Mouse (Mus musculus) testis, adult 2 months (tissue): ENCODE data around the gene Shld1. TPM values are rescaled to one million over a fixed set of nuclear protein-coding genes. Genes with fewer than 3 reads are reported as not detected.

ENCODE experiments used
- H3K27ac ChIP-seq: fragments of 200-500 bp; 2 replicates; pipeline ENCODE4 v1.5.1; 2012; ENCODE audit warnings: low read depth, low read length; ENCODE audit not compliant: control insufficient read depth, insufficient read depth
- H3K27me3 ChIP-seq: fragments of 200-500 bp; 2 replicates; pipeline ENCODE4 v1.6.1; 2012; ENCODE audit warnings: mild to moderate bottlenecking, low read length, moderate library complexity; ENCODE audit not compliant: control insufficient read depth, insufficient read depth
- H3K36me3 ChIP-seq: fragments of 200-500 bp; 2 replicates; pipeline ENCODE4 v1.6.1; 2012; ENCODE audit warnings: mild to moderate bottlenecking, low read length; ENCODE audit not compliant: control insufficient read depth, insufficient read depth
- H3K4me1 ChIP-seq: fragments of 200-500 bp; 2 replicates; pipeline ENCODE4 v1.6.1; 2012; ENCODE audit warnings: low read length; ENCODE audit not compliant: control insufficient read depth, insufficient read depth
- H3K4me3 ChIP-seq: fragments of 200-500 bp; 2 replicates; pipeline ENCODE4 v1.5.1; 2012; ENCODE audit warnings: low read depth, mild to moderate bottlenecking, low read length, moderate library complexity, mixed read lengths; ENCODE audit not compliant: control insufficient read depth
- CTCF ChIP-seq: fragments of 200-500 bp; IDR thresholded peaks from 2 replicates; pipeline ENCODE4 v1.5.1; 2012; ENCODE audit warnings: low read depth, mild to moderate bottlenecking, inconsistent platforms, low read length, moderate library complexity; ENCODE audit not compliant: control insufficient read depth, insufficient read depth, insufficient replicate concordance
- POLR2A ChIP-seq: fragments of 200-500 bp; IDR thresholded peaks from 2 replicates; pipeline ENCODE4 v1.6.1; 2012; ENCODE audit warnings: low read depth, mild to moderate bottlenecking, inconsistent platforms, low read length, moderate library complexity; ENCODE audit not compliant: control insufficient read depth
- polyA plus RNA-seq: library from polyadenylated mRNA; depleted of rRNA; stranded (reverse); fragments of >200 nt; gene quantifications from 2 replicates; pipeline ENCODE4 v1.2.3, GENCODE M21; 2012

Gene Shld1
- polyA plus RNA-seq, 1 experiment = 2.7 TPM

DNA sequence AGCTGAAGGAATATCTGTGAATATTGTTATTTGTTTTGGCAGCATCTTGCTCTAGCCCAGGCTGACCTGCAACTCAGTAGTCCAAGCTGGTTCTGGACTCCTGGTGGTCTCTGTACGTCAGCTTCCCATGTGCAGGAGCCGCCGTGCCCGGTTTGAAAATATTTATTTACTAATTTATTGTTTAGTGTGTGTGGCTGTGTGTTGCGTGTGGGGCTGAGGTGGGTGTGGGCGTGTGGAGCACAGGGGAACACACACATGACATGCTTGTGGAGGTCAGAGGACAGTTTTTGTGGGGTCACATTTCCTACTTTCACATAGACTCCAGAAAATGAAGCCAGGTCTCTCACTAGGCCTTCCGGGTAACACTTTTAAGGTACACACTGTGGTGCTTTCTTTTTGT, 37.8 kb downstream of the Shld1 start:
- Histone ChIP-seq H3K27me3 (no peaks in the 10 kb centered on the region), H3K36me3 (no peaks in the 10 kb centered on the region), H3K27ac (no peak overlapping the region), H3K4me1 (no peaks in the 10 kb centered on the region), H3K4me3 (no peak overlapping the region)
- TF ChIP-seq POLR2A (no peak), CTCF (no peak)

DNA sequence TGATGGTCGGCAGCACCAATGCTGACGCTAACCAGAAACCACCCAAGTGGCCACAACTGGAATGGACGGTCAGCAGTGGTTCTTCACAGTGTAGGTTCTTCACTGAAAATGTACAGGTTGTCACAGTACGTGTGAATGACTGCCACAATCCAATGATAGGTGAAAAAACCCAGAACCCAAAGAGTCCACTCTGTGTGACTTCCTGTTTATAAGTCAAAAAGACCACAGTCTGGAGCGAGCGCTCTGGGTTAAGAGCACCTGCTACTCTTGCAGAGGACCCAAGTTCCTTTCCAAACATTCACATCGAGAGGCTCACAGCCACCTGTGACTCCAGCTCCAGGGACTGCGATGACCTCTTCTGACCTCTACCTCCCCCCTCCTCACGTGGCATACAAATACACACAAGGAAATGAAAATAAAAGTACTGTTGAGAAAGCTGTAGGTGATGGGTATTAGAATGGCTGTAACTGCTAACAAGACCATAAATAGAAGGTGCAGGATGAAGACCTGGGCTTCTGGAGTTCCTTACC, 38.7 kb downstream of the Shld1 start:
- Histone ChIP-seq H3K36me3 (no peaks in the 10 kb centered on the region), H3K27me3 (no peaks in the 10 kb centered on the region), H3K4me3 (no peak overlapping the region), H3K4me1 (no peaks in the 10 kb centered on the region), H3K27ac (no peak overlapping the region)
- TF ChIP-seq CTCF (no peak), POLR2A (no peak)

DNA sequence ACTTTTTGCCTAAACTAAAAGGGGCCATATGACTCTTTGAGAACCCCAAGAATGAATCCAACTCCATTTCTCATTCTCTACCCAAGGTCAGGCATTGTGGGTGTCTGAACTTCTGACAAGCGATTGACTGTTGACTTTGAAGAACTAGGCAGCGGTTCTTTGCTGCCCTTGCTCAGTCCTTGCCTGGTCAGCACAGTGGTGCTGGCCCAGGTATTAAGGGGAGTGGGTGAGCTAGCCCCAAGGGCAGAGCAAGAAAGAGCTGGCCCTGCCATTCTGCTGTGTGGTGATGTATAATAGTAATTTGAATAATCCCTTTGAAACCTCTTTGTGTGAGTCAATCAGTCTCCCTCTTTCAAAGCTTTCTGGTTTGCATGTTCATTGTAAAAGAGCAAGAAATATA, 39.4 kb downstream of the Shld1 start:
- TF ChIP-seq CTCF = no peak
- TF ChIP-seq POLR2A = no peak
- Histone ChIP-seq H3K4me3 (no peak overlapping the region), H3K27me3 (no peaks in the 10 kb centered on the region), H3K36me3 (no peaks in the 10 kb centered on the region), H3K27ac (no peak overlapping the region), H3K4me1 (no peaks in the 10 kb centered on the region)

DNA sequence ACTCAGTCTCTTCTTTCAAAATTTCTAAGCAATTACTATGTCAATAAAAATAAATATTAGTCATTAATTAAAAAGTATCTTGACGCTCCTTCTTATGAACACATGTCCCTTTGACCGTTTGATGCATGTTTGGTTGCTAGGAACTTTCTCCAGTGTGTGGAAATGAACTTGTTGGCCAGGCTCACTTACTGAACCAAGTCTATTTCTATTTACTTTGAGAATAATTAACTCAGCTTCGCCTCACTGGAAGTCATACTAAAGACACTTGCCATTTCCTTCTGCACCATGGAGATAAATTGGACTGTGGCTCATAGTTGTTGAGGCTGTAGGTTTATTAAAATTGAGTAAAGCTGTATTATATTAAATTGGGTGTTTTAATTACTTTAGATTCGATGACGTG, 46.2 kb downstream of the Shld1 start:
- H3K36me3 ChIP-seq = no peaks in the 10 kb centered on the region
- TF ChIP-seq CTCF (no peak), POLR2A (no peak)
- no peak overlapping the region for H3K4me3 ChIP-seq
- H3K27me3 ChIP-seq = no peaks in the 10 kb centered on the region
- H3K4me1 ChIP-seq = no peaks in the 10 kb centered on the region
- no peak overlapping the region for H3K27ac ChIP-seq

DNA sequence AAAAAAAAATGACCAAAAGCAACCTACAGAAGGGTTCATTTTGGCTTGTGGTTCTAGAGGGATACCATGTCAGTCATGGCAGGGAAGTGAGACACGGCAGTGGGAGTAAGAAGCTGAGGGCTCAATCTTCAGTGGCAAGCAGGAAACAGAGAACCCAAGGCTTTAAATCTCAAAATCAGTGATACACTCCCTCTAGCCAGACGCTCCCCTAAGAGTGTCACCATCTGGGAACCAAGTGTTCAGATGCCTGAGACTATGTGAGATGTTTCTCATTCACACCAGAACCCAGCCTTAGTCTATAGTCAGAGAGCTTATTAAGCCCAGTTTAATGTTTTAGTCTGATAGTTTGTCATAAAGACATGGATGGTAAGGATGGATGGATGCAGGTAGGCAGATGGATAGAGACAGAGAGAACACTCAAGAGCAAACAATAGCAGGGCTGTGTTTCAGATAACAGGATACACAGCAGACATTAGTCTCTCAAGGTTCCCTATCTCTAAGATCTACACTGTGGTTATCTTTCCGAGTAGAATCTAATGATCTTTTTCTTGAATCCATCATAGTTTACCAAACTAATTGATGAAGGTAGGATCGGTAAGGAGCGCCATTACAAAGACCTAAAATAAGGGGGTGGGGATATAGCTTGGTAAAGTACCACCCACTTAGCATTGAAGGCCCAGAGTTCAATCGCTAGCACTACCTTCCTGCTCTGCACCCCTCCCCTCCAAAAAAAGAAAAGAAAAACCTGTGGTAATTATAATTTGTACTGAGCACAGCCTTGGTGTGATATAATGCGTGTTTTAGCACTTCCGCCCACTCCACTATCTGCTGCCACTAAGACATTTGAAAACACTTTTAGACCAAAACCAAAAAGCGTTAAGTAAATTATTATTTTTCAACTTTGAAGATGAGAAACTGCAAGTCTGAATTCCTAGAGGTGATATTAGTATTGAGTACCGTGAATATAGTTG, 47.2 kb downstream of the Shld1 start:
- no peaks in the 10 kb centered on the region for H3K27me3 ChIP-seq
- no peak for TF ChIP-seq POLR2A
- H3K4me1 ChIP-seq = no peaks in the 10 kb centered on the region
- H3K36me3 ChIP-seq = no peaks in the 10 kb centered on the region
- H3K27ac ChIP-seq = no peak overlapping the region
- H3K4me3 ChIP-seq = no peak overlapping the region

DNA sequence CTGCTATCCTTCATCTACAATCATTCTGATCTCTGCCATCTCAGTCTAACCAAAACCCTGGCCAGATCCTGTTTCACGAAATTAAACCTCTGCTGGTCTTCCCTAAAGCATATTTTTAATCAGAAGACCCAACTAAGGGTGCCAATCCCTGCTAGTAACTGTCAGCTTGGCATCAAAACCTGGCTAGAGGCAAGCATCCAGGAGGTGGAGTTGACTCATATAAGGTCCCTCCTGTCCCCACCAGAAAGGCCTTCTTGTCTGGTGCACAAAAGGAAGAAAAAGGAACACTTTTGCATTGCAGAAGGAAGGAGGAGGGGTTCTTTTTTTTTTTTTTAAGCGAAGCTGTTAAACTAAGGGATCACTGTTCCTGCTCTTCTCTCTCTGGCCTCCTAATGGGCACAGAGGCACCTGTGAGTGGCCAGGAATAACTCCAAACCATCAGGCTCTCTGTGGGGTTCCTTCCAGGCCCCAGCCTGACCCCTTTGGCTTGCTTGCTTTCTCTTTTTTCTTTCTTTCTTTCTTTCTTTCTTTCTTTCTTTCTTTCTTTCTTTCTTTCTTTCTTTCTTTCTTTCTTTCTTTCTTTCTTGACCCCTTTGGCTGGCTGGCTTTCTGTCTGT, 52.2 kb downstream of the Shld1 start:
- no peak overlapping the region for H3K27ac ChIP-seq
- TF ChIP-seq POLR2A = no peak
- no peak for TF ChIP-seq CTCF

DNA sequence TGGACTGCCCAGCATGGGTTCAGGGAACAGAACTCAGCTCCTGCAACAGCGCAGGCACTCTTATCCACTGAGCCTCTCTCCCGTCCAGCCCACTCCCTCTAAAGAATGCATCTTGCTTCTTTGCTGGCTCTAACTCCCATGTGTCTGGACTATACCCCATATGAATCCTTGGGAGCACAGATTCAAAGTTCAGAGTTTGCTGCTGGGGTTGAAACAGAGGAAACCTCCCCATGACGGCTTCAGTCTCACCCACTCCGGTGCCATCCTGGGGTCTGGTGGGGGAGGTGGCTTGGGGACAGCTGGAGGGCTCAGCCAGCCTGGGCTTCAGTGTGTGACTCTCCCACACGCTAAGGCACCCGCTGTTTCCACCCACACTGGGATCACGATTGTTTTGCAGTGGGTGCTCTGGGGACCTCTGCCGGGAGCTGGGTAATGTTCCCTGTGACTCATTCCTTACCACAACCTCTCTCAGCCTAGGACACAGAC, 55.2 kb downstream of the Shld1 start:
- H3K4me1 ChIP-seq = no peaks in the 10 kb centered on the region
- H3K4me3 ChIP-seq = no peak overlapping the region
- no peak for TF ChIP-seq CTCF
- TF ChIP-seq POLR2A = no peak
- H3K27me3 ChIP-seq = no peaks in the 10 kb centered on the region
- H3K27ac ChIP-seq = no peak overlapping the region
- no peaks in the 10 kb centered on the region for H3K36me3 ChIP-seq

More for the DNA sequence above, 52.2 kb downstream of the Shld1 start:
- Histone ChIP-seq H3K36me3 (no peaks in the 10 kb centered on the region), H3K27me3 (no peaks in the 10 kb centered on the region), H3K4me3 (no peak overlapping the region), H3K4me1 (no peaks in the 10 kb centered on the region)
